Mouse (Mus musculus): ENCODE data around the gene Gimap1.

DNA sequence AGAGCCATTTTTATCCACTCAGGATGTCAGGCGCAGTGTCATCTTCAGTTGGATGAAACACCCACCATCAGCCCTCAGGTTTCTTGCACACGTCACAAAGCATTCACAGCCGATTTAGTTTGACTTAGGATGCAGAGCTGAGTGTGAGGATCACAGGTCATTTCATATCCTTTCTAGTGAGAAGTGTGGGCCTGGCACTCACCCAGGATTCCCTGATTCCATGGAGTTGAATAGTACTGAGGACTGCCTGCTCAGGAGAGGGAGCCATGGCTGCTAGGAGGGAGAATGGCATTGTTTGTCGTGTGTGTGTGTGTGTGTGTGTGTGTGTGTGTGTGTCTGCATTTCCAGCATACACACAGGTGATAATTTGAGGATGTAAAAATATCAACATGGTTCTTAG lies 18.5 kb upstream of the Gimap1 start:
- no peak for TF ChIP-seq CTCF (IDR thresholded peaks at IDR 0.05)
- no peak for TF ChIP-seq EP300 (IDR thresholded peaks at IDR 0.05; ENCODE audit: insufficient read depth, low read depth, low read length)
- TF ChIP-seq POLR2A (IDR thresholded peaks at IDR 0.05; ENCODE audit: insufficient read depth, low read depth, low read length) = no peak

Measured in heart, adult 2 months (tissue).